Mouse (Mus musculus): ENCODE measurements around the gene Osbp.

The Osbp gene

GRCm38 (mm10) chr19:12010916-12011559 is 45.3 kb downstream of the Osbp start:
- DNase-seq (ENCODE audit: low read depth in 1 of 2, low spot score in 2 of 2), result peak; percentile 58 to 75

DNA sequence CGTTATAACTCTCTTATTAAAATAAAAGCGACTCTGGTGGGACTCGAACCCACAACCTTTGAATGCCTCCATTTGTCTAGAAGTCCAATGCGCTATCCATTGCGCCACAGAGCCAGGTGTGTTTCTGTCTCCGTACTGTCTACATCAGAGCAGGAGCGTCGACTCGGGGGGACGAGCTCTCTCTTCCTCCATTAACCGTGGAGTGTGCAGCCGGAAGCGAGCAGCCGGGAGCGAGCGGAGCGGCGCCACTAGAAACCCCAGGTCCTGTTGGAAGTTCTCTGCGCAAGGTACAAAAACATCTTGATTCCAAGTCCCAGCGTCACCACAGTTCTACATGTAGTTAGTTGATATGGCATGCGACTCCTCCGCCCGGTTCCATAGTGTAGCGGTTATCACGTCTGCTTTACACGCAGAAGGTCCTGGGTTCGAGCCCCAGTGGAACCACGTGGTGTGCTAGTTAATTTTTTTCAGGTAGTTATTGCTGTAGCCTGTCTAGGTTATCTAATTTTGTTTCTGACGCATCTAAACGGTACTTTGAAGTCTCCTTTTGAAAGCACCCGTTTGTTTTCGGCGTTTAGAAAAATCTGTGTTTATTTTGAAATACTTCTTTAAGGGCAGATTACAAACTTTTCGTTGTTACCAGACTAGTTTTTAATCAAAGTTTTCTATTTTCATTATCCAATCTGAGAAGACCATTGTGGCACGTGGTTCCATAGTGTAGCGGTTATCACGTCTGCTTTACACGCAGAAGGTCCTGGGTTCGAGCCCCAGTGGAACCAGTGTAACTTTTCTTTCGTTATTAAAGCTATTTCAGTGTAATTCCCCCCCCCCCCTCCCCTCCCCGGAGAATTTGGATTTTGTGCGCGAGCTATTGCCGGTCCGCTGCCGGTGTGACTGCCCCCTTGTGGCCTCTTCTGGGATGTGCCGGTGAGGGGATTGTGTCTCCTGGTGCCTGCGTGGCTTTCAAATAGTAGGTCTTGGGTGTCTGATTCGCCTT is 46.1 kb downstream of the Osbp start:
- DNase-seq (ENCODE audit: low read depth in 1 of 2, low spot score in 2 of 2), result peak; percentile 68 to 83

- DNase-seq (ENCODE audit: low read depth in 1 of 2, low spot score in 2 of 2), result no peak
Measured at GRCm38 (mm10) chr19:12012615-12013014, 46.9 kb downstream of the Osbp start.

DNA sequence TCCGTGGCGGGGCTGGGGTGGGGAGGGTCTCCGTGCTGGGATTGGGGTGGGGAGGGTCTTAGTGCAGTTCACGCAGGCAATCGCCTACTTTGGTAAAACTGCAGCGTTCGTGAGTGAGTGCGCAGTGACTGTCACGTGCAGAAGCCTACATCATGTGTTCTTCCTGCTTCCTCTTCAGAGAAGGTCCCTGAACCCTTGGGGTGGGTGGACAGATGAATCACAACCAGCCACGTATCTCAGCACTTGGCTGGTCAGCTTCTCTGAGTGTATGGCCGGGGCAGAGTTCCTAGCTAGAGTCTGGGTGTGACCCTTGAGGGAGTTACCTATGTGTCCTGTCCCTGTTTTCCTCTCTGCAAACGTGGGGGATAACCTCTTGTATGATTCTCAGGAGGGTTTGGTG is 47.5 kb downstream of the Osbp start:
- peak; percentile 59 to 73 for DNase-seq (ENCODE audit: low read depth in 1 of 2, low spot score in 2 of 2)

DNA sequence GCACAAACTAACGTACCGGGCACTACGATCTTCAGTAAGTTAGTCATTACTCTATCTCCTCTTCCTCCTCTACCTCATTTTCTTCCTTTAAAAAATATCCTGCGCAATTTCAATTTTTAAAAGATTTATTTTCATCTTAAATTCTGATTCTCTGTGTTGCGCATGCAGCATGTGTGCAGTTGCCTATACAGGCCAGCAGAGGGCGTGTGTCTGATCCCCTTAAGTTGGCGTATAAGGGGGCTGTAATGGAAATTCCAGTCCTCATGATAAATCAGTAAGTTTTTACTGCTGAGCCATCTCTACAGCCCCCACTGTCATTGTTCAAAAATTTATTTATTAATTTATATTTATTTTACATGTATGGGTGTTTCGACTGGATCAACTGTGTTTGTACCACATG is 50.0 kb downstream of the Osbp start:
- DNase-seq (ENCODE audit: low read depth in 1 of 2, low spot score in 2 of 2), result no peak

- DNase-seq (ENCODE audit: low read depth in 1 of 2, low spot score in 2 of 2), result no peak
Measured at GRCm38 (mm10) chr19:12016192-12016591, 50.5 kb downstream of the Osbp start.

GRCm38 (mm10) chr19:12024149-12024548 is 58.4 kb downstream of the Osbp start:
- DNase-seq (ENCODE audit: low read depth in 1 of 2, low spot score in 2 of 2), result peak; percentile 30 to 38

DNA sequence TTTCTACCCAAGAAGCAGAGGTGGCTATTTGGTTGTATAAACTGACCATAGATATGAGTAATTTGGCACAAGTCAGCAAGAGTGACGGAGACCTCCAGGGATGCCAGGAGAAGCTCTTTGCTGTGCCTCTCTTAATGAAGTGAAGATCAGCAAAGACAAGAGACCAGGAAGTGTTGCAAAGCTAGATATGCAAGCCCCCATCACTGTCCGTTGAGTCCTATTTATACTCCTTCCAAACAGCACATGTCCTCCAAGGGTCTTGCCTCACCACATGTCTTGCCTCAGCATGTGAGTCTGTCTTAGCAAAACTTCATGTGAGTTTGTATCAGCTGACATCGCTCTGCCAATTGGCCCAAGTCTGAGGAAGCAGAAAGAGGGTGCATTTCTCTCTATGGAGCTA is 59.6 kb downstream of the Osbp start:
- no peak for DNase-seq (ENCODE audit: low read depth in 1 of 2, low spot score in 2 of 2)

GRCm38 (mm10) chr19:12026606-12027005 is 60.9 kb downstream of the Osbp start:
- no peak for DNase-seq (ENCODE audit: low read depth in 1 of 2, low spot score in 2 of 2)

DNA sequence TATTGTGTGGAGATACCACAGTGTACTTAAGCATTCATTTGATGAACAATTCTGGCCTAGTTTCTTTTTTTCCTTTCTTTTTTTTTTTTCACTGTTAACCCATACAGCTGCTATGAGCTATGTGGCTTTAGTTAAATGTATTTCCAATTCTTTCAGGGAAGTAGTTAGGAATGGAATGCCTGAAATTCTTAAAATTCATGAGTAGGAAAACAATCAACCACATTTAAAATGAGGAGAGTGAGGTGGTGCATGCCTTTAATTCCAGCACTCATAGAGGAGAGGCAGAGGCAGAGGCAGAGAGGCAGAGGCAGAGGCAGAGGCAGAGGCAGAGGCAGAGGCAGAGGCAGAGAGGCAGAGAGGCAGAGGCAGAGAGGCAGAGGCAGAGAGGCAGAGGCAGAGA is 72.0 kb downstream of the Osbp start:
- no peak for DNase-seq (ENCODE audit: low read depth in 1 of 2, low spot score in 2 of 2)

DNA sequence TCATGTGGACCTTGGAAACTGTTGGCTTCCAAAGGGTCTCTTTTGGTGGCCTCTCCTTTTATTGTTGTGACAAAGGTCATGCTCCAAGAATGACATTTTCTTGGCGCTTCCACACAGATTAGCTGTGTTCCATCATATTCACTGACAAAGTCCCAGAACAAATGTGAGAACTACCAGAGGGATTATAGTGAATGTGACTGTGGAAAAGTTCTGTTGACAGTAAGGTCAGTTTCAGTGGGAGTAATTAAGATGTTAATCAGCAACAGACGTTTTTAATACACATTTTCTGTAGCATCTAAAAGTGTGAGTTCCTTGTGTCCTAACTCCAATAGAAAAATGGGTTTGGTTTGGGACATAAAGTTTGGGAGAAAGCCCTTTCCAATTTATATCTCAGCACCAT is 75.5 kb downstream of the Osbp start, which contains the start of gene Olfr1423:
Olfr1423 (minus strand) TSS at position 101 of the 400 bp plus-strand sequence.
- no peak for DNase-seq (ENCODE audit: low read depth in 1 of 2, low spot score in 2 of 2)

- DNase-seq (ENCODE audit: low read depth in 1 of 2, low spot score in 2 of 2), result no peak
Measured at GRCm38 (mm10) chr19:12043163-12043562, 77.4 kb downstream of the Osbp start.

All from monocyte, adult 2 months (primary cell).